Mouse (Mus musculus): ENCODE data around the gene Tspan1. TPM values are rescaled to one million over a fixed set of nuclear protein-coding genes. Genes with fewer than 3 reads are reported as not detected.
A peak's percentile ranks its signal among the peaks of the same experiment; 100 is the strongest.

Gene Tspan1
- polyA plus RNA-seq, 1 experiment from 2014 or later = 0.17 TPM

DNA sequence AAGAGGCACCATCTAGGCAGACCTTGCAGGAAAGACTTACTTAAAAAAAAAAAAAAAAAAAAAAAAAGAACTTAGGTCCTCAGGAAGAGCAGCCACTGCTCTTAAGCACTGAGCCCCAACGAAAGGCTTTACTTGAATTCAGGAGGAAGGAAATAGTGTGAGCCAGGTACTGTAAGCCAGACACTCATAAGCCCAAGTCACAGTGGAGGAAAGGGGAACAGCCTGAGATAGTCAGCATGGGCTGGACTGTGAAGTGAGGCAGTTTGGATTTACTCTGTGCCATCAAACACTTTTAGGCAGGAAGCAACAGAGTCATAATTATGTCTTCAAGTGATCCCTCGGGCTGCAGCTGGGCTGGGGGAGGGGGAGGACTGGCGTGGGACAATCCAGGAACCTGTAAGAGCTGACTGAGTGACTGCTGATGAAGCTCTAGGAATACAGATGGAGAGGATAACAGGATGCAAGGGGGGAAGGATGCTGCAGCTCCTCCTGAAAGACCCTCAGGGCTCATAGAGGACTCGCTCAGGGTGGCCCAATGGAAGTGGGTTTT lies 25.0 kb upstream of the Tspan1 start:
- no peaks in the 10 kb centered on the region for H3K27me3 ChIP-seq (ENCODE audit: control insufficient read depth, insufficient read depth, low read length)
- ATAC-seq (ENCODE audit: insufficient number of reproducible peaks, low FRiP score, low TSS enrichment, low read depth) = no peak
- H3K4me1 ChIP-seq (ENCODE audit: control insufficient read depth, insufficient read depth, low read length) = no peaks in the 10 kb centered on the region
- H3K4me3 ChIP-seq (ENCODE audit: low read depth, low read length) = no peak overlapping the region
- H3K36me3 ChIP-seq (ENCODE audit: control insufficient read depth, insufficient read depth, low read length) = no peaks in the 10 kb centered on the region
- H3K9ac ChIP-seq (ENCODE audit: low read length) = no peak overlapping the region
- no peak for DNase-seq (ENCODE audit: low spot score)
- no peaks in the 10 kb centered on the region for H3K9me3 ChIP-seq (ENCODE audit: control insufficient read depth, low read length)
- H3K27ac ChIP-seq (replicated peaks; ENCODE audit: low read depth, low read length) = no peak overlapping the region
- H3K4me2 ChIP-seq (ENCODE audit: low read depth, severe bottlenecking) = no peak overlapping the region
- WGBS = 29% methylated on average over 4 of the region's 4 CpGs

DNA sequence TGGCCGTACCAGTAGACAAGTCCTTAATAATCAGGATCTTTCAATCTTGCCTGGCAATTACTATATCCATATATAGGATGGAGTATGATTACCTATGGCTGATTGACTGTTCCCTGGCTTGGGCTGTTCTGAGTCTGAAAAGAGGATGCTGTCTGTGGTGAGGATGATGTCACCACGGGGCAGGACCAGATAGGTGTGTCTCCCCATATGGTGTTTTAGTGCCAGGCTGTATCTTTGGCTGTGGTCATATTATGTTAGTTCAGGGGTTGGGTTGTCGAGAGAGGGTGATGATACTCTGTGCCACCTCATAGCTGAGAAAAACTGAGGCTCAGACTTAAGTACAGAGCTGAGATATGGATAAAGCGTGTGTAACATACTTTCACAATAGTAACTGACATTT lies 17.7 kb upstream of the Tspan1 start:
- no peak for ATAC-seq (ENCODE audit: insufficient number of reproducible peaks, low FRiP score, low TSS enrichment, low read depth)
- no peaks in the 10 kb centered on the region for H3K27me3 ChIP-seq (ENCODE audit: control insufficient read depth, insufficient read depth, low read length)
- WGBS = 89% methylated on average over 4 of the region's 4 CpGs

DNA sequence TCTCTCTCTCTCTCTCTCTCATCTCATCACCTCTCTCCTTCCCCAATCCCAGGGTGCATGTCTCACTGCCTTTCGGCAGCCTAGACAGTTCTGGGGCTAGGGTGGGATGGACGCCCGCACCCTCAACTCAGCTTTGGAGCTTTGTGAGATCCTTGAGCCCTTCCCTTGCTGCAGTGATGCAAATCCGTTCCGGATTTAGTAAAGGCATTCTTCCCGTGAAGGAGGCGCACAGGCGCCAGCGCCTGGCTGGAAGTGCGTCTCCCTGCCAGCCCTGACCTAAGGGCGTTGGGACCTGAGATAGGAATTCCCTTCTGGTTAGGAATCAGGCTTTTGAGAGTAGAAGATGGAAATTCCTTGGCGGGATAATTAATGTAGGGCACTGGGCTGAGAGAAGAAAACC lies 15.3 kb upstream of the Tspan1 start:
- peak overlapping the region; percentile 3; the same call in 1 of the 2 replicates for H3K4me2 ChIP-seq (ENCODE audit: low read depth, severe bottlenecking)
- no peak overlapping the region for H3K9ac ChIP-seq (ENCODE audit: low read length)
- no peak overlapping the region for H3K4me3 ChIP-seq (ENCODE audit: low read depth, low read length)
- H3K9me3 ChIP-seq (ENCODE audit: control insufficient read depth, low read length) = no peaks in the 10 kb centered on the region
- H3K4me1 ChIP-seq (ENCODE audit: control insufficient read depth, insufficient read depth, low read length) = no peaks in the 10 kb centered on the region
- no peak overlapping the region for H3K27ac ChIP-seq (replicated peaks; ENCODE audit: low read depth, low read length)
- DNase-seq (ENCODE audit: low spot score) (peak; percentile 34), ATAC-seq (ENCODE audit: insufficient number of reproducible peaks, low FRiP score, low TSS enrichment, low read depth) (no peak)
- no peaks in the 10 kb centered on the region for H3K36me3 ChIP-seq (ENCODE audit: control insufficient read depth, insufficient read depth, low read length)
- H3K27me3 ChIP-seq (ENCODE audit: control insufficient read depth, insufficient read depth, low read length) = no peaks in the 10 kb centered on the region
- 11% methylated on average over 12 of the region's 12 CpGs for WGBS

More for the DNA sequence above, 17.7 kb upstream of the Tspan1 start:
- H3K27ac ChIP-seq (replicated peaks; ENCODE audit: low read depth, low read length) = no peak overlapping the region
- H3K4me2 ChIP-seq (ENCODE audit: low read depth, severe bottlenecking) = no peak overlapping the region
- H3K9ac ChIP-seq (ENCODE audit: low read length) = no peak overlapping the region
- no peak for DNase-seq (ENCODE audit: low spot score)
- H3K4me1 ChIP-seq (ENCODE audit: control insufficient read depth, insufficient read depth, low read length) = no peaks in the 10 kb centered on the region
- no peaks in the 10 kb centered on the region for H3K9me3 ChIP-seq (ENCODE audit: control insufficient read depth, low read length)
- no peaks in the 10 kb centered on the region for H3K36me3 ChIP-seq (ENCODE audit: control insufficient read depth, insufficient read depth, low read length)
- no peak overlapping the region for H3K4me3 ChIP-seq (ENCODE audit: low read depth, low read length)

DNA sequence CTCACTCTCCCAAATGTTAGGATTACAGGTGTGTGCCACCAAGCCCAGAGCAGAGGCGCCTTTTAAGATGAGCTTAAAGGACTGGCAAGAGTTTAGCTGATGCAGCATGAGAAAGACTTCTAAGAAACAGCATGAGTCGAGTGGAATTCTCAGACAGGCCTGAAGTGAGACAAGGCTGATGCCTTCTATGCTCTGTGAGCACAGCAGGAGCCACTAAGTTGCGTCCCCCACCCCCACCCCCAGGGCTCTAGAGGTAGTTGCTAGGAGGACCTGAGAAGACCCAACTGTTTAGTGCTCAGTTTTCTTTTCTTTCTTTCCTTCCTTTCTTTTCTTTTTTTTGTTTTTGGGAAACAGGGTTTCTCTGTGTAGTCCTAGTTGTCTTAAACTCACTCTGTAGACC lies 14.7 kb upstream of the Tspan1 start:
- Histone ChIP-seq H3K9me3 (ENCODE audit: control insufficient read depth, low read length) (no peaks in the 10 kb centered on the region), H3K27me3 (ENCODE audit: control insufficient read depth, insufficient read depth, low read length) (no peaks in the 10 kb centered on the region), H3K4me3 (ENCODE audit: low read depth, low read length) (no peak overlapping the region), H3K27ac (replicated peaks; ENCODE audit: low read depth, low read length) (no peak overlapping the region), H3K9ac (ENCODE audit: low read length) (no peak overlapping the region), H3K4me1 (ENCODE audit: control insufficient read depth, insufficient read depth, low read length) (0 out of 2 replicates have a peak, but pooled peaks cover 3% of the 10 kb centered on the region), H3K36me3 (ENCODE audit: control insufficient read depth, insufficient read depth, low read length) (no peaks in the 10 kb centered on the region), H3K4me2 (ENCODE audit: low read depth, severe bottlenecking) (no peak overlapping the region)
- ATAC-seq (ENCODE audit: insufficient number of reproducible peaks, low FRiP score, low TSS enrichment, low read depth) (no peak), DNase-seq (ENCODE audit: low spot score) (no peak)
- WGBS = 42% methylated on average over 3 of the region's 3 CpGs

DNA sequence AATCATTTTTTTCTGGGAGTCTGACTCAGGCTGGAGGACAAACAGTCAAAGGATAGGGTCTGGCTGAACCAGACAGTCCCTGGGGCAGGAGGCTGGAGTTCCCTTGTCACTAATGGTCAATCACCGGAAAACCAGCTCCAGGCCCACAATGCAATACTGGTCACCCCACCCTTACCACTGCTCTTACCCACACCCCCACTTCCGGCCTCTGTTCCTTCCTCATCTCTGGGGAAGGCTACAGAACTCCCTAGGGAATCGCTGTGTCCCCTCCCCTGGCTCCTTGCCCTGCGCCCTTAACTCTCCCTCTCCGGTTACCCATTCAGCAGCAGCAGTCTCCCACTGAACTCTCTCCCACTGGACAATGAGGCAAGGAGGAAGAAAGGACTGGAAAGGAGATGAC lies 9.7 kb upstream of the Tspan1 start:
- no peak overlapping the region for H3K4me3 ChIP-seq (ENCODE audit: low read depth, low read length)
- no peaks in the 10 kb centered on the region for H3K9me3 ChIP-seq (ENCODE audit: control insufficient read depth, low read length)
- H3K36me3 ChIP-seq (ENCODE audit: control insufficient read depth, insufficient read depth, low read length) = no peaks in the 10 kb centered on the region
- no peak overlapping the region for H3K4me2 ChIP-seq (ENCODE audit: low read depth, severe bottlenecking)
- ATAC-seq (ENCODE audit: insufficient number of reproducible peaks, low FRiP score, low TSS enrichment, low read depth) (no peak), DNase-seq (ENCODE audit: low spot score) (no peak)
- WGBS = 39% methylated on average over 5 of the region's 5 CpGs
- no peak overlapping the region for H3K27ac ChIP-seq (replicated peaks; ENCODE audit: low read depth, low read length)
- no peak overlapping the region for H3K9ac ChIP-seq (ENCODE audit: low read length)
- peaks cover 8% of the 10 kb centered on the region; the same call in 1 of the 2 replicates for H3K4me1 ChIP-seq (ENCODE audit: control insufficient read depth, insufficient read depth, low read length)
- H3K27me3 ChIP-seq (ENCODE audit: control insufficient read depth, insufficient read depth, low read length) = no peaks in the 10 kb centered on the region

DNA sequence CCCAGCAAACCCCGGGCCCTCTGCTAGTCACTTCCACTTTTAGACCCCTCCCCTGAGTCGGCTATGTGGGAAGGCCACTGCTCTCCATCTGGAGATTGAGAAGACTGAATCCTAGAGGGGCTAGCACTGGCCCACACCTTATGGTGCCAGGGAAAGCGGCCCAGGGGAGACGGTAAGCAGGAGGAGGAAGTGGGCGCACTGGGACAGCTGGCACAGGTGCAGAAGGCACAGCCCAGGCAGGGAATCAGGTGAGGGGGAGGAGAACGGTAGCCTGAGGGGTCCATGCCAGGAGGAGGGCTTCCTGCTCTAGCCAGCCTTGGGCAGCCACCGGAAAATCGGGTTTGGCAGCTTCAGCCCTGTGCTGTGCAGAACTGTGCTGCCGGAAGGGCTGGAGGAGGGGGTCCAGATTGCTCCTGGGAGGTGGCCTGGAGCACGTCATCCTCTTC lies 9.2 kb upstream of the Tspan1 start:
- H3K4me1 ChIP-seq (ENCODE audit: control insufficient read depth, insufficient read depth, low read length) = peaks cover 8% of the 10 kb centered on the region; the same call in 1 of the 2 replicates
- H3K4me2 ChIP-seq (ENCODE audit: low read depth, severe bottlenecking) = peak overlapping the region; percentile 26; the same call in 1 of the 2 replicates
- H3K27ac ChIP-seq (replicated peaks; ENCODE audit: low read depth, low read length) = no peak overlapping the region; the same call in 1 of the 2 replicates
- H3K36me3 ChIP-seq (ENCODE audit: control insufficient read depth, insufficient read depth, low read length) = no peaks in the 10 kb centered on the region
- 26% methylated on average over 10 of the region's 10 CpGs for WGBS
- H3K9ac ChIP-seq (ENCODE audit: low read length) = 0 out of 2 replicates have a peak overlapping the region, but pooled peaks have one; percentile 4
- H3K4me3 ChIP-seq (ENCODE audit: low read depth, low read length) = no peak overlapping the region
- H3K27me3 ChIP-seq (ENCODE audit: control insufficient read depth, insufficient read depth, low read length) = no peaks in the 10 kb centered on the region
- ATAC-seq (ENCODE audit: insufficient number of reproducible peaks, low FRiP score, low TSS enrichment, low read depth) (peak; percentile 60; the same call in 1 of the 2 replicates), DNase-seq (ENCODE audit: low spot score) (peak; percentile 63)
- no peaks in the 10 kb centered on the region for H3K9me3 ChIP-seq (ENCODE audit: control insufficient read depth, low read length)

DNA sequence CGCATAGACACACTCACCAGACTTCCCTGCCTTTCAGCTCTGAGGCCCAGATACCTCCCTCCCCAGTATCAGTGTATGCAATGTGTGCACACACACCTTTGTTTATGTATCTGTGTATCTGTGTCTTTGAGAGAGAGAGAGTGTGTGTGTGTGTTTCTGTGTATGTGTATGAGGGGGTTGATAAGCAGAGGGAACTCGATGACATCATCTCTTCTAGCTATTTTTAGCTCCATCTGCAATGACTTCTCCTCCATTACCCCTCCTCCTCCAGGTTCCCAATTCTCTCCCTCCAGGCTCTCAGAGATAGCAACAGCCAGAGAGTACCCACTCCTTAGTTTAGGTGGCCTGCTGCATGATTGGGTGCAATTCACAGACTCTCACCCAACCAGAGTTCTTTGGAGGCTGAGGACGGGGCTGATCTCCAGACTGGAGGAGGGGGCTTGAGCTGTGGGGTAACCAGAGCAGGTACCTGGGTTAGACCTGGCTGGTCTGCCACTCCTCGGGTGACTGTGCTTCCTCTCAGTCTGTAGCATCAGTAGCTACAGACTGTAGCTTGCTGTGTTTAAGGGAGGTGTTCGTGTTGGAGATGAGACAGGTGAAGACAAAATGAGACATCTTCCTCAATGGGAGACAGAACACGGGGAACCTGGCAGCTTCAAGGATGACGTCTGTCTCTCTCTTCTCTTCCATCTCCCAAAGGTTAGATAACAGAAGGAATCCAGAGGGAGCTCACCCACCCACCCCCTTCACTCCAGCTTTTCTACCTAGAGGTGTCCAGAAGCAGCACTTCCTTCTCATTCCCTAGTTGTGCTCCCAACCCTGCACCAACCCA lies 8.5 kb upstream of the Tspan1 start:
- H3K9me3 ChIP-seq (ENCODE audit: control insufficient read depth, low read length) = no peaks in the 10 kb centered on the region
- H3K36me3 ChIP-seq (ENCODE audit: control insufficient read depth, insufficient read depth, low read length) = no peaks in the 10 kb centered on the region
- H3K4me1 ChIP-seq (ENCODE audit: control insufficient read depth, insufficient read depth, low read length) = peaks cover 8% of the 10 kb centered on the region; the same call in 1 of the 2 replicates
- DNase-seq (ENCODE audit: low spot score) = no peak
- no peak overlapping the region for H3K4me3 ChIP-seq (ENCODE audit: low read depth, low read length)
- ATAC-seq (ENCODE audit: insufficient number of reproducible peaks, low FRiP score, low TSS enrichment, low read depth) = no peak
- WGBS = 68% methylated on average over 7 of the region's 7 CpGs
- no peak overlapping the region for H3K9ac ChIP-seq (ENCODE audit: low read length)
- H3K27me3 ChIP-seq (ENCODE audit: control insufficient read depth, insufficient read depth, low read length) = no peaks in the 10 kb centered on the region
- H3K4me2 ChIP-seq (ENCODE audit: low read depth, severe bottlenecking) = no peak overlapping the region
- no peak overlapping the region for H3K27ac ChIP-seq (replicated peaks; ENCODE audit: low read depth, low read length)

DNA sequence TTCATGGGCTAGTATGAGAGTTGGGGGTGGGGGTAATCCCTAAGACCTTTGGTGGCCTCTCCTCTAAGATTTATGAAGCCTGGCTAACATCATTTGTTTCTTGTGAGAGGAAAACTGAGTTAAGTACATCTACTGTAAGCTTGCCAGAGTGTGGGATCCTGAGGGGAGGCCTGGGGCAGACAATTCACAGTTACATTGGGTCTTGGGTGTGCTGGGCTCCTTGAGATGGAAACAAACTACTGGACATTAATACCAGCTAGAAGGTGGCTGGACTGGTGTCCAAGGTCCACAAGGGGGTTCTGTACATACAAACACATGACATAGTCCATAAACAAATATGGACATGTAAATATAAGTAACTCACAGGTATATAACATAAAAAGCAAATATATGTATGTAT lies 7.7 kb upstream of the Tspan1 start:
- Histone ChIP-seq H3K27ac (replicated peaks; ENCODE audit: low read depth, low read length) (no peak overlapping the region), H3K9ac (ENCODE audit: low read length) (no peak overlapping the region), H3K4me1 (ENCODE audit: control insufficient read depth, insufficient read depth, low read length) (peaks cover 8% of the 10 kb centered on the region; the same call in 1 of the 2 replicates), H3K27me3 (ENCODE audit: control insufficient read depth, insufficient read depth, low read length) (no peaks in the 10 kb centered on the region), H3K4me3 (ENCODE audit: low read depth, low read length) (no peak overlapping the region), H3K4me2 (ENCODE audit: low read depth, severe bottlenecking) (no peak overlapping the region), H3K9me3 (ENCODE audit: control insufficient read depth, low read length) (no peaks in the 10 kb centered on the region), H3K36me3 (ENCODE audit: control insufficient read depth, insufficient read depth, low read length) (no peaks in the 10 kb centered on the region)
- DNase-seq (ENCODE audit: low spot score) (no peak), ATAC-seq (ENCODE audit: insufficient number of reproducible peaks, low FRiP score, low TSS enrichment, low read depth) (no peak)
